Mouse (Mus musculus): ENCODE measurements around the gene Ddx49.

Gene Ddx49

GRCm38 (mm10) chr8:70302358-70302890, at the start of gene Ddx49, which contains the start of gene Cope:
Gene Ddx49 (minus strand): TSS chr8:70302489.
Gene Cope (plus strand): TSS chr8:70302518.
- peak; percentile 93 for DNase-seq

- DNase-seq = no peak
Measured at GRCm38 (mm10) chr8:70352000-70352384, 49.7 kb upstream of the Ddx49 start.

- peak; percentile 18 for DNase-seq
Measured at GRCm38 (mm10) chr8:70351035-70351999, 49.0 kb upstream of the Ddx49 start.

GRCm38 (mm10) chr8:70347860-70348420, 45.7 kb upstream of the Ddx49 start:
- no peak for DNase-seq

- DNase-seq = no peak
Measured at GRCm38 (mm10) chr8:70347443-70347842, 45.2 kb upstream of the Ddx49 start.

GRCm38 (mm10) chr8:70344279-70344678, 42.0 kb upstream of the Ddx49 start:
- DNase-seq = no peak

GRCm38 (mm10) chr8:70343696-70344095, 41.4 kb upstream of the Ddx49 start:
- DNase-seq = peak; percentile 46

GRCm38 (mm10) chr8:70343076-70343475, 40.8 kb upstream of the Ddx49 start:
- no peak for DNase-seq

GRCm38 (mm10) chr8:70342007-70342406, 39.7 kb upstream of the Ddx49 start:
- DNase-seq = no peak

- DNase-seq = no peak
Measured at GRCm38 (mm10) chr8:70340659-70341058, 38.4 kb upstream of the Ddx49 start.

- DNase-seq = no peak
Measured at GRCm38 (mm10) chr8:70338931-70339330, 36.6 kb upstream of the Ddx49 start.

- DNase-seq = no peak
Measured at GRCm38 (mm10) chr8:70332878-70333202, 30.6 kb upstream of the Ddx49 start.

GRCm38 (mm10) chr8:70332070-70332877, 30.0 kb upstream of the Ddx49 start:
- DNase-seq = peak; percentile 21

- no peak for DNase-seq
Measured at GRCm38 (mm10) chr8:70331526-70331925, 29.2 kb upstream of the Ddx49 start.

- DNase-seq = peak; percentile 15
Measured at GRCm38 (mm10) chr8:70330741-70331364, 28.6 kb upstream of the Ddx49 start.

GRCm38 (mm10) chr8:70329835-70330740, 27.8 kb upstream of the Ddx49 start:
- no peak for DNase-seq

- DNase-seq = no peak
Measured at GRCm38 (mm10) chr8:70329124-70329834, 27.0 kb upstream of the Ddx49 start, which contains the start of gene Gdf1. Gene Gdf1 (plus strand): TSS chr8:70329817.

- DNase-seq = no peak
Measured at GRCm38 (mm10) chr8:70327512-70327911, 25.2 kb upstream of the Ddx49 start.

- no peak for DNase-seq
Measured at GRCm38 (mm10) chr8:70323716-70324115, 21.4 kb upstream of the Ddx49 start.

GRCm38 (mm10) chr8:70317872-70318271, 15.6 kb upstream of the Ddx49 start:
- DNase-seq = no peak
